Mouse (Mus musculus) embryonic facial prominence, embryonic 15.5 days (tissue): ENCODE results near the gene Xpnpep1. TPM values are rescaled to one million over a fixed set of nuclear protein-coding genes. Genes with fewer than 3 reads are reported as not detected.

Experiments used
- ATAC-seq: fragments of 200-750 bp; cut with Nextera tagmentation; 2 replicates; pipeline ENCODE4 v1.8.0; 2017; ENCODE audit warnings: low read depth, moderate TSS enrichment; ENCODE audit not compliant: insufficient number of reproducible peaks, low FRiP score, low TSS enrichment
- H3K27ac ChIP-seq: fragments of 300-500 bp; sonication (generic); replicated peaks from 2 replicates; pipeline ENCODE4 v1.5.1; 2015; ENCODE audit warnings: mild to moderate bottlenecking, inconsistent platforms
- H3K27me3 ChIP-seq: fragments of 300-500 bp; sonication (generic); 2 replicates; pipeline ENCODE4 v1.6.1; 2015; ENCODE audit warnings: inconsistent platforms
- H3K36me3 ChIP-seq: fragments of 300-500 bp; sonication (generic); 2 replicates; pipeline ENCODE4 v1.6.1; 2015; ENCODE audit warnings: mild to moderate bottlenecking, inconsistent platforms
- H3K4me1 ChIP-seq: fragments of 300-500 bp; sonication (generic); 2 replicates; pipeline ENCODE4 v1.6.1; 2015; ENCODE audit warnings: inconsistent platforms
- H3K4me2 ChIP-seq: fragments of 300-500 bp; sonication (generic); replicated peaks from 2 replicates; pipeline ENCODE4 v1.6.1; 2015; ENCODE audit warnings: mild to moderate bottlenecking, inconsistent platforms
- H3K4me3 ChIP-seq: fragments of 300-500 bp; sonication (generic); replicated peaks from 2 replicates; pipeline ENCODE4 v1.5.1; 2015; ENCODE audit warnings: mild to moderate bottlenecking, inconsistent platforms
- H3K9ac ChIP-seq: fragments of 300-500 bp; sonication (generic); 2 replicates; pipeline ENCODE4 v1.6.1; 2015; ENCODE audit warnings: inconsistent platforms
- H3K9me3 ChIP-seq: fragments of 300-500 bp; sonication (generic); replicated peaks from 2 replicates; pipeline ENCODE4 v1.6.1; 2016; ENCODE audit warnings: inconsistent platforms
- WGBS: fragments of 180-500 bp; shearing (Covaris S2); methylation state at CpG from one replicate; pipeline ENCODE4 v1.1.7; 2015; 5-methylcytosine and 5-hydroxymethylcytosine counted together
- polyA plus RNA-seq: library from polyadenylated mRNA; unstranded; fragments of >200 nt; fragmentation: Nextera tagmentation; extraction: Ambion mirVana; gene quantifications from 2 replicates; pipeline ENCODE4 v1.2.1, GENCODE M21; 2015

Gene Xpnpep1
- polyA plus RNA-seq, 1 experiment from 2014 or later, result 132 TPM

GRCm38 (mm10) chr19:53013341-53013740, 26.7 kb downstream of the Xpnpep1 start:
- no peaks in the 10 kb centered on the region for H3K9me3 ChIP-seq
- H3K4me3 ChIP-seq, result no peak overlapping the region
- H3K9ac ChIP-seq, result no peak overlapping the region
- no peak overlapping the region for H3K27ac ChIP-seq
- H3K4me2 ChIP-seq, result no peak overlapping the region
- 88% methylated on average over 7 of the region's 7 CpGs for WGBS
- no peak for ATAC-seq
- peaks cover 67% of the 10 kb centered on the region for H3K4me1 ChIP-seq
- peaks cover 13% of the 10 kb centered on the region; the same call in 1 of the 2 replicates for H3K36me3 ChIP-seq
- no peaks in the 10 kb centered on the region for H3K27me3 ChIP-seq

- Histone ChIP-seq H3K27ac (peak overlapping the region; percentile 39; the same call in 1 of the 2 replicates), H3K27me3 (no peaks in the 10 kb centered on the region), H3K4me1 (peaks cover 65% of the 10 kb centered on the region), H3K4me3 (no peak overlapping the region), H3K4me2 (no peak overlapping the region), H3K9me3 (no peaks in the 10 kb centered on the region), H3K9ac (no peak overlapping the region), H3K36me3 (peaks cover 28% of the 10 kb centered on the region; the same call in 1 of the 2 replicates)
- WGBS, result 36% methylated on average over 5 of the region's 5 CpGs
- 0 out of 2 replicates have a peak, but pooled peaks have one; percentile 16 for ATAC-seq
Measured at GRCm38 (mm10) chr19:53010941-53011340, 29.1 kb downstream of the Xpnpep1 start.

GRCm38 (mm10) chr19:53008921-53009320, 31.1 kb downstream of the Xpnpep1 start:
- Histone ChIP-seq H3K27ac (peak overlapping the region; percentile 63), H3K4me1 (peaks cover 58% of the 10 kb centered on the region), H3K4me2 (no peak overlapping the region), H3K9me3 (no peaks in the 10 kb centered on the region), H3K27me3 (no peaks in the 10 kb centered on the region), H3K36me3 (peaks cover 43% of the 10 kb centered on the region), H3K4me3 (no peak overlapping the region), H3K9ac (no peak overlapping the region)
- ATAC-seq, result no peak
- WGBS, result 37% methylated on average over 5 of the region's 5 CpGs

- no peak for ATAC-seq
- Histone ChIP-seq H3K27me3 (no peaks in the 10 kb centered on the region), H3K4me1 (peaks cover 52% of the 10 kb centered on the region), H3K9ac (no peak overlapping the region), H3K4me3 (no peak overlapping the region), H3K36me3 (peaks cover 46% of the 10 kb centered on the region), H3K9me3 (no peaks in the 10 kb centered on the region), H3K4me2 (no peak overlapping the region), H3K27ac (peak overlapping the region; percentile 63)
- WGBS, result 56% methylated on average over 6 of the region's 6 CpGs
Measured at GRCm38 (mm10) chr19:53008020-53008705, 31.9 kb downstream of the Xpnpep1 start.

GRCm38 (mm10) chr19:53005978-53006377, 34.0 kb downstream of the Xpnpep1 start:
- no peak overlapping the region for H3K9ac ChIP-seq
- H3K36me3 ChIP-seq, result peaks cover 53% of the 10 kb centered on the region
- no peaks in the 10 kb centered on the region for H3K9me3 ChIP-seq
- 94% methylated on average over 19 of the region's 19 CpGs for WGBS
- H3K4me2 ChIP-seq, result no peak overlapping the region
- no peaks in the 10 kb centered on the region for H3K27me3 ChIP-seq
- H3K27ac ChIP-seq, result no peak overlapping the region
- no peak overlapping the region for H3K4me3 ChIP-seq
- peaks cover 30% of the 10 kb centered on the region for H3K4me1 ChIP-seq
- ATAC-seq, result no peak

GRCm38 (mm10) chr19:53003554-53004365, 36.3 kb downstream of the Xpnpep1 start:
- no peak overlapping the region for H3K27ac ChIP-seq
- H3K9ac ChIP-seq, result no peak overlapping the region
- ATAC-seq, result no peak
- no peak overlapping the region for H3K4me3 ChIP-seq
- H3K4me1 ChIP-seq, result peaks cover 10% of the 10 kb centered on the region
- H3K36me3 ChIP-seq, result peaks cover 74% of the 10 kb centered on the region
- 91% methylated on average over 22 of the region's 22 CpGs for WGBS
- no peaks in the 10 kb centered on the region for H3K27me3 ChIP-seq
- no peak overlapping the region for H3K4me2 ChIP-seq
- no peaks in the 10 kb centered on the region for H3K9me3 ChIP-seq

- no peak for ATAC-seq
- H3K36me3 ChIP-seq, result peaks cover 82% of the 10 kb centered on the region
Measured at GRCm38 (mm10) chr19:53002166-53003095, 37.6 kb downstream of the Xpnpep1 start.

GRCm38 (mm10) chr19:52992880-52993440, 47.1 kb downstream of the Xpnpep1 start:
- WGBS, result 72% methylated on average over 11 of the region's 11 CpGs
- Histone ChIP-seq H3K9me3 (no peaks in the 10 kb centered on the region), H3K36me3 (peaks cover 70% of the 10 kb centered on the region), H3K27ac (no peak overlapping the region), H3K9ac (no peak overlapping the region), H3K4me3 (no peak overlapping the region), H3K4me1 (no peaks in the 10 kb centered on the region), H3K4me2 (no peak overlapping the region), H3K27me3 (no peaks in the 10 kb centered on the region)
- no peak for ATAC-seq

More at GRCm38 (mm10) chr19:53002166-53003095, 37.6 kb downstream of the Xpnpep1 start:
- Histone ChIP-seq H3K27ac (no peak overlapping the region), H3K27me3 (no peaks in the 10 kb centered on the region), H3K9me3 (no peaks in the 10 kb centered on the region), H3K4me2 (no peak overlapping the region), H3K4me1 (no peaks in the 10 kb centered on the region), H3K9ac (no peak overlapping the region), H3K4me3 (no peak overlapping the region)
- 87% methylated on average over 23 of the region's 23 CpGs for WGBS

GRCm38 (mm10) chr19:52991924-52992323, 48.1 kb downstream of the Xpnpep1 start:
- WGBS, result 91% methylated on average over 10 of the region's 10 CpGs
- peaks cover 60% of the 10 kb centered on the region for H3K36me3 ChIP-seq
- ATAC-seq, result no peak

GRCm38 (mm10) chr19:52979020-52979711, 60.8 kb downstream of the Xpnpep1 start:
- no peak for ATAC-seq
- no peak overlapping the region for H3K9ac ChIP-seq
- no peaks in the 10 kb centered on the region for H3K4me1 ChIP-seq
- H3K27me3 ChIP-seq, result no peaks in the 10 kb centered on the region
- H3K9me3 ChIP-seq, result no peaks in the 10 kb centered on the region
- H3K36me3 ChIP-seq, result no peaks in the 10 kb centered on the region
- 70% methylated on average over 12 of the region's 12 CpGs for WGBS
- H3K4me2 ChIP-seq, result no peak overlapping the region
- H3K4me3 ChIP-seq, result no peak overlapping the region
- H3K27ac ChIP-seq, result no peak overlapping the region

More at GRCm38 (mm10) chr19:52991924-52992323, 48.1 kb downstream of the Xpnpep1 start:
- H3K9me3 ChIP-seq, result no peaks in the 10 kb centered on the region
- H3K4me3 ChIP-seq, result no peak overlapping the region
- no peak overlapping the region for H3K27ac ChIP-seq
- no peak overlapping the region for H3K4me2 ChIP-seq
- H3K9ac ChIP-seq, result no peak overlapping the region
- H3K27me3 ChIP-seq, result no peaks in the 10 kb centered on the region
- H3K4me1 ChIP-seq, result no peaks in the 10 kb centered on the region
